Mouse (Mus musculus) neutrophil, adult 5-6 weeks (primary cell): Measurements from ENCODE around the gene Peli2. TPM values are rescaled to one million over a fixed set of nuclear protein-coding genes. Genes with fewer than 3 reads are reported as not detected.

Experiments used
- ATAC-seq: fragments of 151-379, 151-347 bp; 2 replicates; pipeline ENCODE4 v1.8.0; 2017; ENCODE audit warnings: mild to moderate bottlenecking, moderate TSS enrichment; ENCODE audit not compliant: insufficient number of reproducible peaks, poor library complexity, low FRiP score, severe bottlenecking; ENCODE audit errors: extremely low read depth
- total RNA-seq: library from RNA; stranded (forward); fragments of 200-1000 nt; gene quantifications from 2 replicates; pipeline ENCODE4 v1.2.3, GENCODE M21; 2017

Peli2 gene
- total RNA-seq, 1 experiment from 2014 or later, result 7.0 TPM

GRCm38 (mm10) chr14:48205044-48205443 lies 84.4 kb downstream of the Peli2 start:
- no peak for ATAC-seq

- ATAC-seq, result no peak
Measured at GRCm38 (mm10) chr14:48205635-48206034, 85.0 kb downstream of the Peli2 start.

DNA sequence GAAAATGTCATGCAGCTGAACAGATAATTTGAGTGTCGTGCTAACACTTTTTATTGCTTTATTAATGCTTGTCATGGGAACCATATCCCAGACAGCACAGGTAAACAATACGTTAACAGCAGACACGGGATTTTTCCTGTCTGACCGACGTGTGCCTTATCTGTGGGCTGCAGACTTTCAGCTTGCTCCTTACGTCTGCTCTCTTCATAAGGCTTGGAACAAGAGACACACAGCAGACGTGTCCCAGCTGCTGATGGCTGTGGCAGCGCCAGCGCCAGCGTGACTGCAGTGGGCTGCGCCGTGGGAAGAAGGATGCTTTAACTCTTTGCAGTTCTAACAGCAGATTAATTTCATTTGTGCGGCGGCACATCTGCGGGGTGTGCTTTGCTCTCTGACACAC lies 86.5 kb downstream of the Peli2 start:
- ATAC-seq, result no peak

- no peak for ATAC-seq
Measured at GRCm38 (mm10) chr14:48207746-48208640, 87.4 kb downstream of the Peli2 start.

DNA sequence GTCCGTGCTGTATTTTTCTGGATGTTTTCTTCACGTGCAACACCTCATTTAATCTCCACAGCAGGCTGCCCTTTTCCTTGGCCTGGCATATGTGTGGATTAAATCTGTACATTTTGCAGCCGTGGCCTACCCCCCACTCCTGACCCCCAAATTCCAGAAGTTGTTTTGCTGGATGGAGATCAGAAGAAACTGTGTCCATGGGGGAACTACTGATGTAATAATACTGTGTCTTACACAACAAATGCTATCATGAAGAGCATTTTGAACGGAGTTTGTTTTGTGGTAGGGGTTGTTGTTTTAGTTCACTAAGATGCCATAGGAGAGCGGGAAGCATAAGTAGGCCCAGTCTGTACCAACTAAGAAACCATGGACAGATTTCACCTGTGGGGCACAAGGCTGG lies 88.8 kb downstream of the Peli2 start:
- no peak for ATAC-seq

DNA sequence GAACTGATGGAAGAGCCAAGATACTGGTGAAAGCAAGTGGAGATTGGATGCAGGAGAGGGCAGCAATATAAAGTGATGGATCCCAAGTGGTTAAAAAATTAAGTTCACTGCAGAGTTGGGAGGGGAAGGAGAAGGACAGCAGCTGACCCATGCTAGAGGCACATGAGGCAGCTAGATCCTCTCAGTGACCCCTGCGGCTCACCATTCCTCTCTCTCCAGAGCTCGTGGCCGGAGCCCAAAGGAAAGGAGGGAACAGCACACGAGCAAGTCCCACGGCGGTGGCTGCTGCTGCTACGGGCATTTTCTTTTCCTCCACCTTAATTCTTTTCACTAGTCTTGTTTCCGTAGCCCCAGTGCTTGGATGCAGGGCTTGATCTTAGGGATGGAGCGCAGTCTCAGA lies 89.5 kb downstream of the Peli2 start:
- no peak for ATAC-seq

- no peak for ATAC-seq
Measured at GRCm38 (mm10) chr14:48211526-48211925, 90.9 kb downstream of the Peli2 start.

- ATAC-seq, result no peak
Measured at GRCm38 (mm10) chr14:48212839-48213238, 92.2 kb downstream of the Peli2 start.

- no peak for ATAC-seq
Measured at GRCm38 (mm10) chr14:48213593-48213992, 93.0 kb downstream of the Peli2 start.

- ATAC-seq, result no peak
Measured at GRCm38 (mm10) chr14:48222051-48222450, 101.4 kb downstream of the Peli2 start.

DNA sequence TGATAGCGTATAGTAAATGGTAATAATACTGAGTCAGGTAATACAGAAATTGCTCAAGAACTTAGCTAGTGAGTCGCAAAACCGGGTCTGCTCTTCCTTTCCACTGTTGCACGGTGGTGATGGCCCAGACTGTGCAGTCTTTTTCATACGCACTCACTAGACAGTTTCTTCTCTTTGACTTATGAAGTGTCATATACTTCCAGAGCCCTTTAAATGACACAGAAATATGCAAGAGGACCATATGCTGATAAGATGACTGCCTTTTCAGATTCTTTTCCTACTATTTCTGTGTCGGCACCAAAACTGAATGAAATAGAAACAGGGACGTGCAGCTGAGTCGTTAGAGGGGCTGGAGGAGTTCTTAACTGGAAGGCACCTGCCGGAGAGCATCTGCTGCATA lies 102.1 kb downstream of the Peli2 start:
- no peak for ATAC-seq

DNA sequence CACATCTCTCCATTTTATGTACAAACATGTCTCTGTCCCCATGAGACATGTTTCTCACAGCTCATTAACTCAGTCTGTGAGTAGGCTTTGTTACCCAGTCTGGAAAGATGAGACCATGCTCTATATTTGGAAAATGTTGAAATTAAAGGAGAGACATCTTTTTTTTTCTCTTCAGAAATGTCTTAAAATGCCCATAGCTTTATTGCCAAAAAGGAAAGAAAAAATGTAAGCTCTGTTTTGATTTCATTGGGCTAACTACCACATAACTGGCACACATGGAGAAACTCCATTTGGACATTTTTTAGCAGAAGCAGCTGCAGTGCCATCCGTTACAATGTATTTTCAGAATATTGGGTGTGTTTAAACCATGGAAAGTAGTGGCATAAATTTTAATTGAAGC lies 103.6 kb downstream of the Peli2 start:
- no peak for ATAC-seq

GRCm38 (mm10) chr14:48224861-48225300 lies 104.3 kb downstream of the Peli2 start:
- ATAC-seq, result no peak

- ATAC-seq, result peak; percentile 44; the same call in 1 of the 2 replicates
Measured at GRCm38 (mm10) chr14:48225810-48226446, 105.3 kb downstream of the Peli2 start.

- ATAC-seq, result no peak
Measured at GRCm38 (mm10) chr14:48226759-48227158, 106.1 kb downstream of the Peli2 start.

GRCm38 (mm10) chr14:48234785-48235519 lies 114.3 kb downstream of the Peli2 start:
- ATAC-seq, result no peak

GRCm38 (mm10) chr14:48241335-48241734 lies 120.7 kb downstream of the Peli2 start:
- no peak for ATAC-seq

DNA sequence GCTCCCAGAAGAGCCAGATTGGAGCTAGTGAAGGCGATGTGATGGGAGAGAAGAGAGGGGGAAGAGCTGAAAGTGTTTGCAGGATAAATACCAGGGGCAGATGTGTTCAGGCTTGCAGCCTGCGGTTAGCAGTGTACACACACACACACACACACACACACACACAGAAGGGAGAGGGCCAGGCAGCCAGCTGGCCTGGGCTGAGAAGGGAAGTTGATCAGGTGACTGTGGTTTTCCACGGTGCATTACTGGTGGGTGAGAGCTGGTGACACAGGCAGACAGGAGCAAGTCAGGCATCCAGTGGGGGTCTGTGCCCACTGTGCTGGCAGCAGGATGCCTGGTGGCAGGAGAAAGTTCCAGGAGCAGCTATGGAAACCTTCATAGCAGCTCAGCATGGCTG lies 125.6 kb downstream of the Peli2 start:
- peak; percentile 50; the same call in 1 of the 2 replicates for ATAC-seq

DNA sequence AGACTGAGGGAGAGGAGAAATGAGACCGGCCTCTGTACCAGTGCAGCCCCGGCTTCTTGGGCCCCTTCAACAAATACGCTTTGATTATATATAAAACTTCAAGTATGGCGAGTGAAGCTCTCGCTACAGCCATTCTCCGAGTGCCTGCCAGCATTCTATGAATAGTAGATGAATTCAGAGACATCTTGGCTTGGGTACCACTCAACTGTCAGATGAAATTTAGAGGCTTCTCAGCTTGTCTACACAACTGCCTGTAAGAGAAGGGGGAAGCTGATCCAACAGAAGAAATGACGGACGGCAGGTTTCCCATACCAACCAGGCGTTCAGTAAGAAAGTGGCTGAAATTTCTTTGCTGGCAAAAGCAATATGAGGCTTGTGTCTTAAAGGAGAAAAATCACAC lies 126.3 kb downstream of the Peli2 start:
- ATAC-seq, result no peak

DNA sequence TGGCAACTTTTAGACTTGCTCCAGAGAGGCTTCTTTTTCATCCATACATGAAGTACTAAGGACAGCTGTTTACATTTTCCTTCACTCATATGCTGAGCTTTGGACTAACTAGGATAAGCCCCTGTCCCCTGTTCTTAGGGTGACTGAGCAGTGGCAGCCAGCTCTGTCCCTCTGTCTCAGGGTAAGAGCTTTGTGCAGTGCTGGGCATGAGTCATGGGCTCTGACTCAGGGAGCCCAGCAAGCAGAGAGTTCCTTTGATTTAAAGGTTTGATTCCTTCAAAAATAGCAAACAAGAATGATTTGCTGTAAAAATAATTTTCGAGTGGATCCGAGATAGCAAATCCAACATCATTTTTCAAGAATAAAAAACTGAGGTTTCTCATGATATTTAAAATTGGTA lies 128.8 kb downstream of the Peli2 start:
- no peak for ATAC-seq
